Mouse (Mus musculus) cerebral cortex, adult 2 months (tissue): ENCODE measurements around the gene Ppcdc.

Source experiments
- WGBS: fragments of 180-500 bp; shearing (Covaris S2); methylation state at CpG from one replicate; pipeline ENCODE4 v1.1.7; 2018; 5-methylcytosine and 5-hydroxymethylcytosine counted together

Ppcdc gene

GRCm38 (mm10) chr9:57354377-57355183 is 85.3 kb downstream of the Ppcdc start:
- 73% methylated on average over 2 of the region's 2 CpGs for WGBS

- 49% methylated on average over 2 of the region's 2 CpGs for WGBS
These were observed 88.6 kb downstream of the Ppcdc start for GRCm38 (mm10) chr9:57351277-57351676.

GRCm38 (mm10) chr9:57345902-57346301 is 94.0 kb downstream of the Ppcdc start:
- WGBS: 84% methylated on average over 1 of the region's 1 CpGs

- WGBS: 73% methylated on average over 3 of the region's 3 CpGs
These were observed 96.2 kb downstream of the Ppcdc start for GRCm38 (mm10) chr9:57343752-57344151.

- WGBS: 76% methylated on average over 6 of the region's 6 CpGs
These were observed 96.9 kb downstream of the Ppcdc start for GRCm38 (mm10) chr9:57342906-57343474.

GRCm38 (mm10) chr9:57342186-57342585 is 97.7 kb downstream of the Ppcdc start:
- WGBS: 92% methylated on average over 3 of the region's 3 CpGs

- 97% methylated on average over 5 of the region's 5 CpGs for WGBS
These were observed 99.6 kb downstream of the Ppcdc start for GRCm38 (mm10) chr9:57340361-57340760.

GRCm38 (mm10) chr9:57339577-57340210 is 100.2 kb downstream of the Ppcdc start:
- WGBS: 85% methylated on average over 5 of the region's 5 CpGs

- WGBS: 79% methylated on average over 1 of the region's 1 CpGs
These were observed 101.2 kb downstream of the Ppcdc start for GRCm38 (mm10) chr9:57338706-57339105.
